Mouse (Mus musculus) heart, embryonic 14.5 days (tissue): ENCODE results near the gene Dennd4a. TPM values are rescaled to one million over a fixed set of nuclear protein-coding genes. Genes with fewer than 3 reads are reported as not detected.

ENCODE experiments used
- ATAC-seq: fragments of 200-750 bp; cut with Nextera tagmentation; 2 replicates; pipeline ENCODE4 v1.8.0; 2017; ENCODE audit warnings: low read depth, moderate TSS enrichment; ENCODE audit not compliant: insufficient number of reproducible peaks, insufficient read depth, low FRiP score
- H3K27ac ChIP-seq, 2 experiments: fragments of 200-500 bp in 1 of 2; fragments of 300-500 bp in 1 of 2; sonication (generic) in 1 of 2; replicated peaks in 1 of 2; 2 replicates each; pipeline ENCODE4 v1.5.1; 2012 to 2014; ENCODE audit warnings: low read depth in 2 of 2, low read length in 2 of 2, control low read depth in 1 of 2, mild to moderate bottlenecking in 1 of 2, mixed read lengths in 1 of 2; ENCODE audit not compliant: control insufficient read depth in 1 of 2, insufficient read depth in 1 of 2
- H3K27me3 ChIP-seq: fragments of 300-500 bp; sonication (generic); 2 replicates; pipeline ENCODE4 v1.6.1; 2014; ENCODE audit warnings: mild to moderate bottlenecking, low read length, control low read depth; ENCODE audit not compliant: control insufficient read depth, insufficient read depth
- H3K36me3 ChIP-seq: fragments of 300-500 bp; sonication (generic); 2 replicates; pipeline ENCODE4 v1.6.1; 2014; ENCODE audit warnings: mild to moderate bottlenecking, control low read depth, low read length, mixed read lengths; ENCODE audit not compliant: control insufficient read depth, insufficient read depth
- H3K4me1 ChIP-seq, 2 experiments: fragments of 200-500 bp in 1 of 2; fragments of 300-500 bp in 1 of 2; sonication (generic) in 1 of 2; 2 replicates each; pipeline ENCODE4 v1.6.1; 2012 to 2014; ENCODE audit warnings: low read length in 2 of 2, control low read depth in 1 of 2, mixed read lengths in 1 of 2; ENCODE audit not compliant: control insufficient read depth in 2 of 2, insufficient read depth in 2 of 2
- H3K4me2 ChIP-seq: fragments of 300-500 bp; sonication (generic); 2 replicates; pipeline ENCODE4 v1.6.1; 2014; ENCODE audit warnings: mild to moderate bottlenecking, low read length
- H3K4me3 ChIP-seq, 2 experiments: fragments of 200-500 bp in 1 of 2; fragments of 300-500 bp in 1 of 2; sonication (generic) in 1 of 2; 2 replicates each; pipeline ENCODE4 v1.5.1; 2012 to 2014; ENCODE audit warnings: low read length in 2 of 2, mild to moderate bottlenecking in 2 of 2, control low read depth in 1 of 2, low read depth in 1 of 2, moderate library complexity in 1 of 2; ENCODE audit not compliant: control insufficient read depth in 1 of 2, insufficient read depth in 1 of 2
- H3K9ac ChIP-seq: fragments of 300-500 bp; sonication (generic); 2 replicates; pipeline ENCODE4 v1.6.1; 2014; ENCODE audit warnings: mild to moderate bottlenecking, low read length
- H3K9me3 ChIP-seq: fragments of 300-500 bp; sonication (generic); 2 replicates; pipeline ENCODE4 v1.6.1; 2016; ENCODE audit warnings: low read length, control low read depth; ENCODE audit not compliant: control insufficient read depth
- WGBS: fragments of 180-500 bp; shearing (Covaris S2); extraction: QIAGEN DNeasy Blood & Tissue Kit; methylation state at CpG from one replicate; pipeline ENCODE4 v1.1.7; 2014; 5-methylcytosine and 5-hydroxymethylcytosine counted together
- polyA plus RNA-seq: library from polyadenylated mRNA; unstranded; fragments of >200 nt; fragmentation: Nextera tagmentation; extraction: Ambion mirVana; gene quantifications from 2 replicates; pipeline ENCODE4 v1.2.1, GENCODE M21; 2014

Dennd4a gene
- polyA plus RNA-seq, 1 experiment from 2014 or later = 6.0 TPM

- H3K4me2 ChIP-seq = no peak overlapping the region
- no peaks in the 10 kb centered on the region for H3K9me3 ChIP-seq
- no peak for ATAC-seq
- 78% methylated on average over 5 of the region's 5 CpGs for WGBS
- no peak overlapping the region for H3K27ac ChIP-seq
- no peak overlapping the region for H3K9ac ChIP-seq
- H3K36me3 ChIP-seq = no peaks in the 10 kb centered on the region
- H3K27me3 ChIP-seq = no peaks in the 10 kb centered on the region
- no peak overlapping the region for H3K4me3 ChIP-seq
- no peaks in the 10 kb centered on the region for H3K4me1 ChIP-seq
Observed at GRCm38 (mm10) chr9:64803373-64804214, 7.5 kb upstream of the Dennd4a start.

- Histone ChIP-seq H3K4me1 (no peaks in the 10 kb centered on the region), H3K36me3 (no peaks in the 10 kb centered on the region), H3K4me3 (no peak overlapping the region), H3K9me3 (no peaks in the 10 kb centered on the region), H3K4me2 (no peak overlapping the region), H3K27me3 (no peaks in the 10 kb centered on the region), H3K9ac (no peak overlapping the region), H3K27ac (no peak overlapping the region)
- WGBS = 60% methylated on average over 5 of the region's 5 CpGs
- no peak for ATAC-seq
Observed at GRCm38 (mm10) chr9:64805875-64806274, 5.3 kb upstream of the Dennd4a start.

GRCm38 (mm10) chr9:64806335-64807060 lies 4.6 kb upstream of the Dennd4a start:
- 35% methylated on average over 6 of the region's 6 CpGs for WGBS
- H3K9ac ChIP-seq = no peak overlapping the region
- no peaks in the 10 kb centered on the region for H3K36me3 ChIP-seq
- ATAC-seq = no peak
- no peaks in the 10 kb centered on the region for H3K27me3 ChIP-seq
- H3K27ac ChIP-seq = no peak overlapping the region
- H3K4me3 ChIP-seq = no peak overlapping the region
- H3K4me2 ChIP-seq = no peak overlapping the region
- H3K4me1 ChIP-seq = no peaks in the 10 kb centered on the region
- no peaks in the 10 kb centered on the region for H3K9me3 ChIP-seq

- Histone ChIP-seq H3K4me2 (no peak overlapping the region), H3K4me3 (no peak overlapping the region), H3K4me1 (0 out of 4 replicates have a peak, but pooled peaks cover 0 to 1% of the 10 kb centered on the region in 2 experiments), H3K9ac (no peak overlapping the region), H3K27ac (no peak overlapping the region), H3K27me3 (no peaks in the 10 kb centered on the region), H3K9me3 (no peaks in the 10 kb centered on the region), H3K36me3 (no peaks in the 10 kb centered on the region)
- WGBS = 73% methylated on average over 14 of the region's 14 CpGs
- no peak for ATAC-seq
Observed at GRCm38 (mm10) chr9:64807061-64807808, 3.9 kb upstream of the Dennd4a start.

- Histone ChIP-seq H3K27ac (no peak overlapping the region), H3K9me3 (no peaks in the 10 kb centered on the region), H3K4me1 (0 out of 4 replicates have a peak, but pooled peaks cover 0 to 5% of the 10 kb centered on the region in 2 experiments), H3K4me3 (no peak overlapping the region), H3K36me3 (no peaks in the 10 kb centered on the region), H3K27me3 (no peaks in the 10 kb centered on the region), H3K9ac (no peak overlapping the region), H3K4me2 (no peak overlapping the region)
- WGBS = 67% methylated on average over 3 of the region's 3 CpGs
- ATAC-seq = no peak
Observed at GRCm38 (mm10) chr9:64809851-64810250, 1.3 kb upstream of the Dennd4a start.

GRCm38 (mm10) chr9:64811538-64812474 lies 666 bp downstream of the Dennd4a start:
- WGBS = under 1% methylated on average over 55 of the region's 59 CpGs
- H3K27ac ChIP-seq = peak overlapping the region; percentile 52 to 82
- peak overlapping the region; percentile 74 for H3K9ac ChIP-seq
- H3K27me3 ChIP-seq = no peaks in the 10 kb centered on the region
- H3K36me3 ChIP-seq = no peaks in the 10 kb centered on the region
- ATAC-seq = peak; percentile 68
- peak overlapping the region; percentile 74 for H3K4me2 ChIP-seq
- peak overlapping the region; percentile 74 to 90 for H3K4me3 ChIP-seq
- 0 out of 4 replicates have a peak, but pooled peaks cover 0 to 5% of the 10 kb centered on the region in 2 experiments for H3K4me1 ChIP-seq
- H3K9me3 ChIP-seq = no peaks in the 10 kb centered on the region
